Mouse (Mus musculus) heart, postnatal 0 days (tissue): Measurements from ENCODE around the gene Pdzk1ip1. TPM values are rescaled to one million over a fixed set of nuclear protein-coding genes. Genes with fewer than 3 reads are reported as not detected.

Experiments used
- ATAC-seq: fragments of 200-750 bp; cut with Nextera tagmentation; 2 replicates; pipeline ENCODE4 v1.8.0; 2017; ENCODE audit warnings: low read depth, moderate number of reproducible peaks, moderate library complexity; ENCODE audit not compliant: insufficient read depth
- DNase-seq: peaks from one replicate; pipeline ENCODE4 v3.0.0-alpha.2; 2016; ENCODE audit warnings: low spot score
- H3K27ac ChIP-seq: fragments of 300-500 bp; sonication (generic); 2 replicates; pipeline ENCODE4 v1.5.1; 2014; ENCODE audit warnings: low read depth, mild to moderate bottlenecking
- H3K27me3 ChIP-seq: fragments of 300-500 bp; sonication (generic); 2 replicates; pipeline ENCODE4 v1.6.1; 2014; ENCODE audit warnings: low read length, mixed read lengths; ENCODE audit not compliant: control insufficient read depth, insufficient read depth
- H3K36me3 ChIP-seq: fragments of 300-500 bp; sonication (generic); replicated peaks from 2 replicates; pipeline ENCODE4 v1.6.1; 2014; ENCODE audit warnings: low read length, mixed read lengths; ENCODE audit not compliant: control insufficient read depth, insufficient read depth
- H3K4me1 ChIP-seq: fragments of 300-500 bp; sonication (generic); 2 replicates; pipeline ENCODE4 v1.6.1; 2014; ENCODE audit warnings: antibody characterized with exemption; ENCODE audit not compliant: control insufficient read depth, insufficient read depth
- H3K4me2 ChIP-seq: fragments of 300-500 bp; sonication (generic); 2 replicates; pipeline ENCODE4 v1.6.1; 2014; ENCODE audit warnings: low read depth, mild to moderate bottlenecking, low read length, moderate library complexity
- H3K4me3 ChIP-seq: fragments of 300-500 bp; sonication (generic); 2 replicates; pipeline ENCODE4 v1.5.1; 2014; ENCODE audit warnings: low read depth, low read length
- H3K9ac ChIP-seq: fragments of 300-500 bp; sonication (generic); replicated peaks from 2 replicates; pipeline ENCODE4 v1.6.1; 2014; ENCODE audit warnings: low read depth, low read length, mixed read lengths
- H3K9me3 ChIP-seq: fragments of 300-500 bp; sonication (generic); replicated peaks from 2 replicates; pipeline ENCODE4 v1.6.1; 2016; ENCODE audit warnings: low read length; ENCODE audit not compliant: control insufficient read depth
- CTCF ChIP-seq: IDR thresholded peaks from 2 replicates; pipeline ENCODE4 v1.5.1; 2016; ENCODE audit warnings: antibody characterized with exemption, control low read depth, low read depth
- EP300 ChIP-seq: IDR thresholded peaks from 2 replicates; pipeline ENCODE4 v1.6.1; 2016; ENCODE audit warnings: antibody characterized with exemption, low read depth
- WGBS: fragments of 180-500 bp; shearing (Covaris S2); extraction: QIAGEN DNeasy Blood & Tissue Kit; methylation state at CpG from one replicate; pipeline ENCODE4 v1.1.7; 2014; 5-methylcytosine and 5-hydroxymethylcytosine counted together
- polyA plus RNA-seq: library from polyadenylated mRNA; unstranded; fragments of >200 nt; fragmentation: Nextera tagmentation; extraction: Ambion mirVana; gene quantifications from 2 replicates; pipeline ENCODE4 v1.2.1, GENCODE M21; 2015
- total RNA-seq: library from RNA; depleted of rRNA; stranded (reverse); fragments of >200 nt; gene quantifications from 2 replicates; pipeline ENCODE4 v1.2.3, GENCODE M21; 2014; ENCODE audit warnings: low replicate concordance

The Pdzk1ip1 gene
- total and polyA plus RNA-seq, 2 experiments from 2014 or later, result 0.90 to 4.2 TPM

- Histone ChIP-seq H3K27ac (peak overlapping the region; percentile 87), H3K9ac (peak overlapping the region; percentile 37), H3K9me3 (no peaks in the 10 kb centered on the region), H3K36me3 (no peaks in the 10 kb centered on the region), H3K27me3 (peaks cover 89% of the 10 kb centered on the region), H3K4me3 (peak overlapping the region; percentile 56), H3K4me2 (peak overlapping the region; percentile 52), H3K4me1 (no peaks in the 10 kb centered on the region)
- no peak; the same call in 1 of the 2 replicates for ATAC-seq
- TF ChIP-seq CTCF, result no peak
- no peak for TF ChIP-seq EP300
- 2% methylated on average over 33 of the region's 33 CpGs for WGBS
- DNase-seq, result no peak
Measured at GRCm38 (mm10) chr4:115057674-115058316, 30.7 kb upstream of the Pdzk1ip1 start.

- Histone ChIP-seq H3K9me3 (no peaks in the 10 kb centered on the region), H3K4me3 (peak overlapping the region; percentile 56), H3K27me3 (peaks cover 90% of the 10 kb centered on the region), H3K27ac (peak overlapping the region; percentile 87), H3K4me2 (peak overlapping the region; percentile 52), H3K9ac (peak overlapping the region; percentile 37), H3K36me3 (no peaks in the 10 kb centered on the region), H3K4me1 (peaks cover 5% of the 10 kb centered on the region; the same call in 1 of the 2 replicates)
- no peak for ATAC-seq
- TF ChIP-seq CTCF (no peak), EP300 (no peak)
- 2% methylated on average over 20 of the region's 20 CpGs for WGBS
- no peak for DNase-seq
Measured at GRCm38 (mm10) chr4:115058317-115058761, 30.2 kb upstream of the Pdzk1ip1 start.

- Histone ChIP-seq H3K9ac (peak overlapping the region; percentile 47), H3K4me1 (peaks cover 6% of the 10 kb centered on the region; the same call in 1 of the 2 replicates), H3K9me3 (no peaks in the 10 kb centered on the region), H3K36me3 (no peaks in the 10 kb centered on the region), H3K27me3 (peaks cover 93% of the 10 kb centered on the region), H3K4me3 (peak overlapping the region; percentile 56), H3K27ac (peak overlapping the region; percentile 87), H3K4me2 (peak overlapping the region; percentile 52)
- DNase-seq, result no peak
- 7% methylated on average over 23 of the region's 23 CpGs for WGBS
- TF ChIP-seq CTCF (no peak), EP300 (no peak)
- ATAC-seq, result no peak
Measured at GRCm38 (mm10) chr4:115058871-115059590, 29.5 kb upstream of the Pdzk1ip1 start.

GRCm38 (mm10) chr4:115059871-115060270 lies 28.6 kb upstream of the Pdzk1ip1 start:
- no peak for TF ChIP-seq EP300
- Histone ChIP-seq H3K9me3 (no peaks in the 10 kb centered on the region), H3K27me3 (peaks cover 93% of the 10 kb centered on the region), H3K4me3 (peak overlapping the region; percentile 56), H3K36me3 (no peaks in the 10 kb centered on the region), H3K9ac (no peak overlapping the region), H3K4me2 (peak overlapping the region; percentile 52), H3K27ac (peak overlapping the region; percentile 87), H3K4me1 (peaks cover 6% of the 10 kb centered on the region; the same call in 1 of the 2 replicates)
- WGBS, result 20% methylated on average over 12 of the region's 12 CpGs
- DNase-seq, result no peak
- ATAC-seq, result no peak

- ATAC-seq, result no peak
- Histone ChIP-seq H3K4me2 (peak overlapping the region; percentile 52), H3K4me3 (peak overlapping the region; percentile 56), H3K9ac (no peak overlapping the region), H3K27ac (peak overlapping the region; percentile 87; the same call in 1 of the 2 replicates), H3K36me3 (no peaks in the 10 kb centered on the region), H3K27me3 (peaks cover 93% of the 10 kb centered on the region), H3K4me1 (peaks cover 6% of the 10 kb centered on the region; the same call in 1 of the 2 replicates), H3K9me3 (no peaks in the 10 kb centered on the region)
- TF ChIP-seq CTCF (no peak), EP300 (no peak)
- no peak for DNase-seq
- 21% methylated on average over 3 of the region's 3 CpGs for WGBS
Measured at GRCm38 (mm10) chr4:115060753-115061152, 27.8 kb upstream of the Pdzk1ip1 start.
